Mouse (Mus musculus) activated CD4-positive, CD25-positive, alpha-beta regulatory T cell, adult 4 months (primary cell): ENCODE data around the gene Slc16a5. TPM values are rescaled to one million over a fixed set of nuclear protein-coding genes. Genes with fewer than 3 reads are reported as not detected.
"Not testable (repeated sequence)": the region's sequence is repeated elsewhere in the genome, so short reads cannot be mapped to it uniquely, and the experiment has no call there.

ENCODE experiments used
- ATAC-seq: one replicate; pipeline ENCODE4 v1.8.0; 2017
- polyA plus RNA-seq, 2 experiments: library from polyadenylated mRNA; unstranded; fragments of 100-300 nt; shearing (Covaris generic); gene quantifications; one replicate each; pipeline ENCODE4 v1.2.1; 2017

Slc16a5 gene
- polyA plus RNA-seq, 2 experiments from 2014 or later: 2.9 to 3.1 TPM

DNA sequence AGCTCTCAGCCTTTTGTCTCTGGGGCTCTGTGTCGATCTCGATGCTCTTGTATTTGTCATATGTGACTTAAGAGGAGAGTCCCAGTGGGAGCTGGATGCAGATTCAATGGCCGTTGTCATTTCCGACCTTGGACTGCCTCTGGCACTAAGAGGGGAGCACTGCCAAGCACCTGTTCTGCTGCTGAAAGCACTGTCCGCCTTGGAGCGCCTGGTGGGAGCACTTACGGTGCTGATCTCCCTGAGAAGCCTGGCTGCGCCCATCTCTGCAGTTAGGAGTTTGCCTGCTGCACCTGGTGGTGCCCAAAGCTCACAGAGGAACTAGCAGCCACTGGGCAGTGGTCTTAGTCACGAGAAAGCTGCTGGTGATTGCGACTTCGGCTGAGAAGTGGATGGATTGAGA lies 21.0 kb downstream of the Slc16a5 start:
- ATAC-seq: no peak

DNA sequence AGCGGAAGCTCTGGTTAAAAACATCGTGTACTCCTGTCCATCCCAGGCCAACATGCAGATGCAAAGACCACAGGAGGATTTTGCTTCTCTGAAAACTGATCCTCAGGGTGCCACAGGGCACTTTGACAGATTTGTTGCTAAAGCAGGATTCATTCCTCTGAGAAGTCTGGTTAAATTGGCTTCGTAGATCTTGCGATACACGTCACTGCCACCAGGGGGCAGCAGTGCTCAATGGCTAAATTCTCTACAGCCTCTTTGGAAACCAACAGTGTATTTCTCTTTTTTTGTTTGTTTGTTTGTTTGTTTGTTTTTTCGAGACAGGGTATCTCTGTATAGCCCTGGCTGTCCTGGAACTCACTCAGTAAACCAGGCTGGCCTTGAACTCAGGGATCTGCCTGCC lies 21.5 kb downstream of the Slc16a5 start:
- peak; percentile 16 for ATAC-seq

DNA sequence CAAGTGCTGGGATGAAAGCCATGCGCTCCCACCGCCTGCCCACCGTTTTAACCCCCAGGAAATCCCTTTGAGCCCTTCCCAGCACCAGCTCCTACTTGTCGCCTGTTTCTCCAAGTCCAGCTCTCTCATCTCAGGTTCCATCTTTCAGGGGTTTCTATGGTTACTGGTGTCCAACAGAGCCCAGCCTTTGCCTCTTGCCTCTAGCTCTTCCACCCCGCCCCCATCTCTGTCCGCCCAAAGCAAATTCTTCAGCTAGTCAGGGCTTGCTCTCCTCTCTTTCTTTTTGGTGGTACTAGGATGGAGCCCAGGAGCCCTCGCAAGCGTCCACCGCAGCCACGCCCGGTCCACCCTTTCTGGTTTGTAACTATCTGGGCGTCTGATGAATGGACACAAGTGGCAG lies 22.9 kb downstream of the Slc16a5 start:
- ATAC-seq: no peak

DNA sequence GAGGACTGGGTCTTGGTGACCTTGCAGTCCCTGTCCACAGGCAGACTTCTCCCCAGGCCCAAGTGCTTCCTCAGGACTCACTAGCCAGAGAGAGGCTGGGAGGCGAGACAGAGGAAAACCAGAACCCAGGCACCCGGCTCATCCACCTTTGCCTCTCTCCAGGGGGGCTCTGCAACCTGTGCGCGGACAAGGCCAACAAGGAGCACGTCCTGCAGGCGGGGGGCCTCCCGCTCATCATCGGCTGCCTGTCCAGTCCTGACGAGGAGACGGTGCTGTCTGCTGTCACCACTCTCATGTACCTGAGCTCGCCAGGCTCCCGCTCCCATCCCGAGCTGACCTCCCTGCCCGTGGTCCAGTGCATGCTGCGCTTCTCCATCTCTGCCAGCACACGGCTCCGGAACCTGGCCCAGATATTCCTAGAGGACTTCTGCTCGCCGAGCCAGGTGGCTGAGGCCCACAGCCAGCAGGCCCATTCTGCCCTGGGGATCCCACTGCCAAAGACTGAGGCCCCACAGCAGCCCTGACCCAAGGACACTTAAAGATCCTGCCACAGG lies 26.4 kb downstream of the Slc16a5 start:
- ATAC-seq: no peak

DNA sequence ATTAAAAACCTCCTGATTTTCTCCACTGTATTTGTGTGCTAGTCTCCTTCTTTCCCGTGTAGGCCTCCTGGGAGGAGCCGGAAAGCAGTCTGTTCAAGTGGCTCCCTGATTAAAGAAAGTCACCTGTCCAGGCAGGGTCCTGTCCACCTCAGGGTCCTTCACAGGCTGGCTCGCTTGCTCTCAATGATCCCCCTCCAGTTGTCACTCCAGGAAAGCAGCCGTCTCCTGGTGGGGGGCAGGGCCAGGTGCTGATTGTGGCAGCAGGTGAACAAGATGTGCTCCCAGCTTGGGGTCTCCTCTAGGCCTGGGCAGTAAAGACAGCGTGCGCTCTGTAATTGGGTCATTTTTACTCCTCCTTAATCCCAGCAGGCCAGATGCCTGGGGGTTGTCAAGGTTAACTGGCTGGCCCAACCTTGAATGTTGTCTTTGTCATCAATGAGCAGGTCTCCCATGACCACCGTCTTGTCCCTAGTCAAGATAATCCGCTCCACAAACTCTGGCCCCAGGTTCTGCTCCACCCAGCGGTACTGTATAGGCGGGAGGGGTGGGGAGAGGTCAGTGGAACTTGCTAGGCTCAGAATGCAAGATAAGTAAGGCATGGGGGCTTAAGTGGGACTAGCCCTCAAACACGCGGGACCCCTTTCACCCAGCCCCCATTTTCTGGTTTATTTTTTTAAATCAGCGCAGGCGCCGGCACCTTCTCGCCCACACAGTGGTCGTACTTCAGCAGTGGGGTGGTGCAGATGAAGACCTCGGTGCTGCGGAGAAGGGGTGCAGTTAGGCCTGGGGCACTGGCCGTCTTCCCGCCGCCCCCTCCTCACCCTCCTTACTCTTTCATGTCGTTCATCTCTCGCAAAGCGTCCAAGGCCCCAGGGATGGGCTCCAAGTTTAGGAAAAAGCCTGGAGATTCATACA lies 28.4 kb downstream of the Slc16a5 start:
- no peak for ATAC-seq

DNA sequence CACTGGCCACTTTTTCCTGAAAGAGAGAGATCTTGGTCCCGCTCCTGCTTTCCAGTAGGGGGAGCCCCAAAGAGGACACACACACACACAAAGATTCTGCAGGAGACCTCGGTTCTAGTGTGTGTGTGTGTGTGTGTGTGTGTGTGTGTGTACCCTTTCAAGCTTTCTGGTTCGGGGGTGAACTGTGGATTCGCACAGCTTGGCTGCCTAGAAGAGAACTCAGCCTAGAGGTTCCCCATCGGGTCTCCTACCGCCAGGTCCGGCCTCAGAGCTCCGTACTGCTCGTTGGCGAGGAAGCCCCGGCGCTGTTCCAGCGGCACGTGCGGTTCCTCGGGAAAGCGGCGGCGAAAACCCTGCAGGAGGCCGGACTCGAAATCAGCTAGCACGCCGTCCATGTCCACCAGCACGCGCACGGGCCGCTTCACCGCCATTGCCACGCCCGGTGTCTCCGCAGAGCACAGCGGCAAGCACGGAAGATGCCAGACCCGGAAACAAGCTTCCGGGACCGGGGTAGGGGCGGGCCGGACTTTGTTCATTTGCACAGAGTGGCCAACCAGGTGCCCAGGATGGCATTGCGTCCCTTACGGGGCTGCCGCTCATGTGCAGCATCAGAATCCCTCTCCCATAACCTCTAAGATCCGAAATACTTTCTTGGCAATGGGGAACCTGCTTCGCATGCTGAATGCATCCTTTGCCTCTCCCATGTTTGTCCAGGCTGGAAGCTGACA lies 29.2 kb downstream of the Slc16a5 start, which contains the start of gene Nt5c:
Gene Nt5c, minus strand, starts transcription at position 507 of the 728 bp plus-strand sequence.
- ATAC-seq: peak; percentile 99

DNA sequence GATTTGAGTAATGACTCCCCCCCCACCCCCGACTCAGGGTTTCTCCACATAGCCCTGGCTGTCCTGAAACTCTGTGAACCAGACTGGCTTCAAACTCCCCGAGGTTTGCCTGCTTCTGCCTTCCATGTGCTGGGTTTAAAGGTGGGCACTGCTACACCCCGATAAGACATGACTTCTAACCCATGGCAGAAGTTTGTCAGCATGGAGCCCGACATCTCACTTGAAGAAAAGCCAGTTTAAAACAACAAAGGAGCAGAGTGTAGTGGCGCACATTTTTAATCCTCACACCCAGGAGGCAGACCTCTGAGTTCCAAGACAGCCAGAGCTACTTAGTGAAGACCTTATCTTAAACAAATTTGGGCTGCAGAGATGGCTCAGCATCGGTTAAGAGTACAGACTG lies 30.1 kb downstream of the Slc16a5 start:
- ATAC-seq: no peak

DNA sequence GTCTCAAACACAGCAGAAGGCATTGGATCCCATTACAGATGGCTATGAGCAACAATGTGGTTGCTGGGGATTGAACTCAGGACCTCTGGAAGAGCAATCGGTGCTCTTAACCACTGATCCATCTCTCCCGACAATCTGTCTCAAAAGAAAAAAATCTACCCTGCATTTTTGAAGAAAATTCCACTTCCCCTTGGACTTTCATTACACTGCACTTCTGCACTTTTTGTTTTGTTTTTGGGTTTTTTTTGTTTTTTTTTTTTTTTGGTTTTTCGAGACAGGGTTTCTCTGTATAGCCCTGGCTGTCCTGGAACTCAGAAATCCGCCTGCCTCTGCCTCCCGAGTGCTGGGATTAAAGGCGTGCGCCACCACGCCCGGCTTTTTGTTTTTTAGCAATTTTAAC lies 34.3 kb downstream of the Slc16a5 start:
- ATAC-seq: not testable (repeated sequence)

DNA sequence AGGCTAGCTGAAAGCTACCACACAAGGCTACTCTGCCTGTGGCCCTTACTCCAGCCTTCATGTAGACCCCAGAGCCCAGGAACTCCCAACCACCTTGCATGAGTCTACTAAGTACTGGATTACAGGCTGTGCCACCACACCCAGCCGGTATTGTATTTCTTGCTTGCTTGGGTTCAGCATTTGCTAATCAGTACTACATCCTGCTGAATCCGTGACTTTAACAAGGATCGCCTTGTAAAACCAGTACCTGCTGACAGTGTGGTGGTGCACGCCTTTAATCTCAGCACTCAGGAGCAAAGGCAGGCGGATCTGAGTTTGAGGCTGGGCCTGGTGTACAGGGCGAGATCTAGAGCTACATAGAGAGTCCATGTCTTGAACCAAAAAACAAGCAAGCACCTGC lies 40.4 kb downstream of the Slc16a5 start:
- ATAC-seq: no peak

DNA sequence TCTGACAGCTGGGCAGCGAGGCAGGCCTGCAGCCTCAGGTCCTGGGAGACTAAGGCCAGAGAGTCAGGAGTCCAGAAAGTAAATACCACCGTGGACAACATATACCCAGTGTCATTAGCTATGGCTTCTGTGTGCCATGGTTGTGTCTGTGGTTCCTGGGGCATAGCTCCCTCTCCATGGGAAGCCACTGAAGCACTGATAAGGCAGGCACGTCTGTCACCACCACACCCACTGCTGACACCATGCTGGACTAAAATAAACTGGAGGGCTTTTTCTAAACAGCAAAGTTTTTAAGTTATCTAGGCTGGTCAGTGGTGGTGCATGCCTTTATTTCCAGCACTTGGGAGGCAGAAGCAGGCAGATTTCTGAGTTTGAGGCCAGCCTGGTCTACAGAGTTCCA lies 44.3 kb downstream of the Slc16a5 start:
- ATAC-seq: no peak

DNA sequence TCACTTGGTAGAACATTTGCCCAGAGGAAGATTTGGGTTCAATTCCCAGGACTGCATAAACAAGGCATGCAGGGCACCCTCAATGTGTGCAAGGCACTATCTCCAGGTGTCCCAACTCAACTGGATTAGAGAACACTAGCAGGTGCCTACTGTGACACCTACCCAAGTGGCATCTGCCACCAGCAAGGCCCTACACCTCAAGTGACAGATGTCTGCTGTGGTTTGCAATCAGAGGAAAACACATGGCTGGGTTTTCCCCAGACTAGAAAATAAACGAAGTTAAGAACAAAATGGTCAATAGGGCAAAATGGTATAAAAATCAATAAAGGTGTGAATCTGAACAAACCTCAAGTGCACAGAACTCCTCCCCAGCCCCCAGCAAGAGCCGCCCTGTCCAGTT lies 45.8 kb downstream of the Slc16a5 start:
- peak; percentile 65 for ATAC-seq

DNA sequence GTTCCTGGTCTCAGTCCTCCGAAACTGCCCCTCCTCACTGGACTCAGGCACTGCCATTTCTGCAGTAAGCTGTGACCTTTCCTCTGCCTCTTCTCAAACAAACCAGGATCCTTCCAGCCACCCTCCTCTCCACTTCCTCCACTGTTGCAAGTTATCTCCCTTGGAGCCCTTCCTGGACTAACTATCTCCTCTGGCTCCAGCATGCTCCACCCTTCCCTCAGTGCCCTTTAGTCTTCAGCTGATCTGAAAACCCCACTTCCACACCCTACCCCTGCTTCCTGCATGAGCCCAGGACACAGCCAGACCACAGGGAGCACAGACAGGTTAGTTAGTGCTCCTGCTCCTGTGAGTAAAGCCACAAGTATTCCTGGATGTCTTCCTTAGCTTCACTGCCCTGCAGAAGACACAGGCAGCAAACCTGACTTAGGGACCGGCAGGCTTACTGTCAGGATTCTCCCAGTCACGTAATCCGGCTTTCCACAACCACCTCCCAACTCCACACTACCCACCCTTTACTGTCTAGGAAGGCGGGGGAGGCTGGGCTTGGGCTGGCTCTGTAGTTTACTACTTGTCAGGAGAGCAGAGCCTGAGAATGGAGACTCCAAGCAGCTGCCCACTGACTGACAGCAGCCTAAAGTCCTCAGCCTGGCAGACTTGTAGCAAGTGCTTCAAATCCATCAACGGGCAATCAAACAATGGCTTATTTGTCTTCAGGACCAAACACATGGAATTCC lies 47.7 kb downstream of the Slc16a5 start:
- no peak for ATAC-seq

DNA sequence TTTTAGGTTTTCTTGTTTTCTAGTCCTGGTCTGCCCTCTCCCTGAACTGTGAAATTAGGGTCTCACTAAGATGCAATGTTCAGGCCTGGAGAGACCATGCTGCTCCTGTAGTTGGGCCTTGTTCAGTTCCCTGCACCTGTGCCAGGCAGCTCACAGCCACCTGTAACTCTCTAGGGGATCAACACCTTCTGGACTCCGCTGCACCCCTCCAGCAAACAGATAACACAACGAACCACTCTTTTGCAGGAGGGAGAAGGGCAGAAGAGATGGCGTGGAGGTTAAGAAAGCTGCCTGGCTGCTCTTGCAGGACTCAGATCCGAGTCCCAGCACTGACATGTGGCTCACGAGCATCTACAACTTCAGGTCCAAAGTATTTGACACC lies 48.2 kb downstream of the Slc16a5 start:
- no peak for ATAC-seq

DNA sequence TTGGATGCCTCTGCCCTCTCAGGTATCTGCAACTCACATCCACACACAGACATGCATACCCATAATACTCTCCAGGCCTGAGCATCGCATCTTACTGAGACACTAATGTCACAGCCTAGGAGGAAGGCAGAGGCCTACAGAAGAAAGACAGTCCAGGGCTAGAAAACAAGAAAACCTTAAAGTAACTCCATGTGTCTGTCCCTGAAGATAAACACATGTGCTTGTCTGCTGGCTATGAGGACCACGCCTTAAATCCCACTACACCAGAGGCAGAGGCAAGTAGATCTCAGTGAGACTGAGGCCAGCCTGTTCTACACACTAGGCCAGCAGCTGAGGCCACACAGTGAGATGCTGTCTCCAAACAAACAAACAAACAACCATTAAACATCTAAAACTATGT lies 48.8 kb downstream of the Slc16a5 start:
- ATAC-seq: no peak

DNA sequence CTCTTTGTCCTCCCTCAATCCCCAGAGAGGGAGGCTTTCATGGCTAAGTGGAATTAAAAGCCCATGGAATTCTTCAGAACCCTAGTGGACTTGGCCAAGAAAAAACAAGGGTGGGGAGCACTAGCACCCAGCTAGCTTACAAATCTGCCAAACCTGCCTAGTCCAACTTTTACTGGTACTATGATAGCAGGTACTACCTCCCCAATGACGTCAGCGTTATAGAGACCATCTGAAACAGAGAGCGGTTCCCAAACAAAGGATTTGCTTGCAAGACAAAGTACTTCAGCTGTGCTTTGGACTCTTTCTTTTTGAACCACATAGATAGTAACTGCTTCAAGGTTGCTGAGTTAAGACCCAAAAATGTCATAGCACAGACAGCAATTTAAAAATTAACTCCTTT lies 49.7 kb downstream of the Slc16a5 start:
- no peak for ATAC-seq

DNA sequence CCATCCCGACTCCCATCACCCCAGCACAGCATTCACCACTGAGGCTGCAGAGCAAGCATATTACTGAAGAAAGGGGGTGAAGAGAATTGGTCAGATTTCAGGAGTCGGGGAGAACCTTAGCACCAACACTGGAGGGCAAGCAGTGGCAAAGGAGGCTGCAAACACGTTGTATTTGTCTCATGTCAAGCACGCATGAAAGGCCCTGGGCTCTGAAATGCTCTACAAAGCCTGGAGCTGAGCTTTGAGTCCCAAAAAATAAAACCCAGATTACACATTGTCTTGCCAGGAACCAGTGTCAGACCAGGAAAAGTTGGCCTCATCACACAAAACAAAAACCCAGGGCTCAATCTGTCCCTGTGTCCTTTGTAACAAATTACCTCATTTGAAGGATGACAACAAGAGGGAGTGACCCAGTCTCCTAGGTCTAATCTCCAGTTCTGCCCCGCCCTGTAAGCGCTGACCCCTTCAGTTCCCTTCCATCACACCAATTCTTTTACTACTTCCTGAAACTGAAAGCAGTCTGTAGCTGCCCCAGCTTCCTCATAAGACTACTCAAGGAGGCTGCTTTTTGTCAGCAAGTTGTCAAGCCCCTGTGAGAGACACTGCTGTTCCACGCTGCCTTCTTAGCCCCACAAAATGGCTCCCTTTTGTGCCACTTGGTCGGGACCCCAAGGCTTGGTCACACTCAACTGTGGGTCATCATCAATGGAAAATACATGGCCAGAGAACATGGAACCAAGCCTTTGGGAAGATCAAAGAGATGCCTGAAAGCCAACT lies 50.3 kb downstream of the Slc16a5 start:
- peak; percentile 17 for ATAC-seq

DNA sequence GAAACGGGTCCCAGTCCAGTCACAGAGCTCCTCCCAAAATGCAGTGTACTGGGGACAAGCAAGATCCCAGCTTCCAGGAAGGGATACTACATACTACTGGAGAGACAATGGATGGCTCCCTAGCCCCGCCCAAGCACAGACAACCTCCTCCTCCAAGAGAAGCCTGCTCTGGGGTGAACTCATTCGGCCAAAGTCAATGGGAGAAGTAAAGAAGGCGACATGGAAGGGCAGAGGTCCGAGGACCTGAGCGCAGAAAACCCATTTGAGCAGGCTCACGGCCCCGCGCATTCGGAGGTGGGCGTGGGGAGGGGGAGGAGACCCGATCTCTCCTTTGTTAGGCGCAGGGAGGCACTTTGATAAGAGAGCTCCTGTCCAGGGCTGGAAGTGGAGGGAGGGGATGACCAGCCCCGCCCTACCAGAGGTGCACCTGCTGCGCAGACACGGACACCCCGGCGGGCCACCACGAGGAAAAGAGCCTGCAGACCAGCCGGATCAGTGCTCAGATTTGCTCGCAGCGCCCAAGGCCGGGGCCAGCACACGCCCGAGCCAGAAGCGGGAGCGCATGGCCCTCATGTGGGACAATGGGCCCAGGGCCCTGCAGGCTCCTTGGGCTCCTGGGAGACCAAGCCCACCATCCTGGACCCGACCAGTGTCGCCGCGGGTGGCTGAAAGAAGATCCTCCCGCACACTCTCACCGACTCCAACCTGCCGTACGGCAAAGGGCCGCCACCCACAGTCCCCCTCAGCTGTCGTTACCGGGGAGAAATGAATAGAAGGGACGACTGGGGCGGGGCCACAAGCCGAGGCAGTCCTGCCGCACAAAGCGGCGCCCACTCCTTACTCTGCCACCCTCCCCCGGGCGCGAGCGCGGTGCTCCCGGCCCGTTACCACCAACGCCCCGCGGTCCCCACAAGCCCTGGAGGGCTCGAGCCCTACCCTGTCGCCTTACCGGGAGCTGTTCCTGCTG lies 51.3 kb downstream of the Slc16a5 start:
- peak; percentile 43 for ATAC-seq

DNA sequence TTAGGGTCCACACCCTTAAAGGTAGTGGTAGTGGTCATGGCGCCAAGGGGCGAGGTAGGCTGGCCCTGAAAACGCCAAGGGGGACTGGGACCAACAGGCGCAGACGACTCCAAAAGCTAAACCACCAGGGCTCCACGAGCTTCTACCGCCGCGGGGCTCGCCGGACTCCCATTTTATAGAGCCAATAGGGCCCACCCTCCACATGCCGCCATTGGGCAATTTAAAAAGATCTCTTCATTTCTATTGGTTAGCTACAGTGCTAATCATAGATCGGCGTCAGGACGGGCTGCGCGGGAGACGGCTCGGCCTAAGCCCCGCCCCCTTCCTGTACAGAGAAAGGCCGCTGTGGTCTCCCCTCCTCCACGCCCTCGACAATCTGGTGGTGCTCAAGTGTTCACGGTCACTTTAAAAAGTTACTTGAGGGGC lies 52.0 kb downstream of the Slc16a5 start, which contains the start of gene Jpt1:
Gene Jpt1, minus strand, starts transcription at position 150 of the 426 bp plus-strand sequence.
- peak; percentile 95 for ATAC-seq

DNA sequence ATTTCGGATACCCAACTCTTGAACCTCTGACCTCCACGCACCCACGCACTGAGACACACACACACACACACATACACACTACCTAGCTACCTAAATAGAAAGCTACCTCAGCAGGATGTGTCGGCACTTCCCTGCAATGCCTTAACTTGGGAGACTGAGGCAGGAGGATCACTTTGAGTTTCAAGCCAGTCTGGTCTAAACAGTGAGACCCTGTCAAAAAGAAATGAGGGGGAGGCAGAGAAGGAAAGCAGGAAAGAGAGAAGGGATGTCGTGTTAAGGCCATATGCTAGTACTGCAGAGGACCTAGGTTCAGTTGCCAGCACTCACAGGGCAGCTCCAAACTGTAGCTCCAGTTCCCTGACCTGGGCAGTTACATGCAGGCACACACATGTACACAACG lies 52.7 kb downstream of the Slc16a5 start:
- no peak for ATAC-seq

DNA sequence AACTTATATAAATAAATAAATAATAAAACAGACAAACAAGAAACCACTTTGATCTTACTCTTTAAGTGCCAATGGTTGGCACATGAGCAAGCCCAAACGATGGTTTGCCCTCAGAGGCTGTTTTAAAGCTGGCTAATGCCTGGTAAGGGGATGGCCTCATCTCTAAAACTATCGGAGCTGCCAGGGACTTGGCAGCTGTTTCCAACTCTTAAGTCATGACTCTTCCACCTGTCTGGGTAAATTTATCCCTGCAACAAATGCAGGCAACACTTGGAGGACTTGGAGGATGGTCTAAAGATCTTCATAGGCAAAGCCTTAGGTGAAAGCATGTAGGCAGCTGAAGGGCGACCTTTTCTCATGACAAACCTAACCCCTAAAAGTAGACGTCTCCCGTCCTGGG lies 54.7 kb downstream of the Slc16a5 start:
- ATAC-seq: no peak

DNA sequence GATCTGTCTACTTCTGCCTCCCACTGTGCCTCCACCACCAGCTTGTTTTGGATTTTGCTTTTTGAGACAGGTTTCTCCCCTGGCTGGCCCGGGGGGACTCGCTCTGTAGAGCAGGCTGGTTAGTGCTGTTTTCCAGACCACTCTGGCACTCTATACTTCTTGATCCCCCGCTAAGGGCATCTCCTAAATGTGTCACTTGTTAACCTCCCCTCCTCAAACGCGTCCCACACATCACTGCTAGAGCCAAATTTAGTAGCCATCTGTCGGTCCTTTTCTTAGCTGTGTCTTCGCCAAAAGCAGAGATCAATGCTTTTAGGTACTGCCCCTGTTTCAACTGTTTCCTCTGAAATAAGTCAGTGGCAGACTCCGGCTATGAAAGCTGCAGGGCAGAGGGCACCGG lies 56.4 kb downstream of the Slc16a5 start:
- no peak for ATAC-seq
